Mouse (Mus musculus): ENCODE measurements around the gene Ttll11. TPM values are rescaled to one million over a fixed set of nuclear protein-coding genes. Genes with fewer than 3 reads are reported as not detected.

The Ttll11 gene
- total RNA-seq, 2 experiments from 2014 or later = not detected

- ATAC-seq (replicated peaks; ENCODE audit: low FRiP score, poor library complexity, severe bottlenecking) = 0 out of 2 replicates have a peak, but pooled peaks have one; percentile 51
Observed at GRCm38 (mm10) chr2:35832742-35833425, 146.8 kb downstream of the Ttll11 start.

DNA sequence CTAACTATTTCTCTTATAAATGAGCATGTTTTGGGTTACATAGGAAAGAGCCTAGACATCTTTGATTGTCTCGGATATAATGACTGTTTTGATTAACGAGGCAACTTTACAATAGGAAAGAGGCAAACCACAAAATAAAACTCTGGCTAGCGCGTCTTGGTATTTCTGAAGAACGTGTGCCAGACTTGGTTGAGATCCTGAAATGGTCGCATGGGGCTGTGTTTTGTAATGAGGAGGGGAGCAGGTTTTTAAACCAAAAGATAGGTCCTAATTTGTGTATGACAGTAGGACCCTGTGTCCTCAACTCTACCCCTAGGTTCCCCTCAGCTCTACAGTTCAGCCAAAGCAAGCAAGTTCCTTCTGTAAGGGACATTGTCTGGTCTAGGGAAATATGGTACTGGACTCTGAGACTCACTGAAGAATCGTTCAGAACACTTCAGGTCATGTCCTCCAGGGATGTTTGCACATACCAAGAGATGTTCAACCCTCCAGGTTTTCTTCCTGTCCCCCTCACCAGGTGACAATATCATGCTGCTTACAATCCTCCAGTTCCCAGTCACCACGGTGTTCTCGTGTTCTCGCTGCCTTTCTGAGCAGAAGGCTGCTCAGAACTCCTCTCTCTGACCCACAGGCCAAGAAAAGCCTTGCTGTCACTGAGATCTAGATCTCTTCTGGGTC is 147.7 kb downstream of the Ttll11 start:
- no peak; the same call in 1 of the 2 replicates for ATAC-seq (replicated peaks; ENCODE audit: low FRiP score, poor library complexity, severe bottlenecking)

DNA sequence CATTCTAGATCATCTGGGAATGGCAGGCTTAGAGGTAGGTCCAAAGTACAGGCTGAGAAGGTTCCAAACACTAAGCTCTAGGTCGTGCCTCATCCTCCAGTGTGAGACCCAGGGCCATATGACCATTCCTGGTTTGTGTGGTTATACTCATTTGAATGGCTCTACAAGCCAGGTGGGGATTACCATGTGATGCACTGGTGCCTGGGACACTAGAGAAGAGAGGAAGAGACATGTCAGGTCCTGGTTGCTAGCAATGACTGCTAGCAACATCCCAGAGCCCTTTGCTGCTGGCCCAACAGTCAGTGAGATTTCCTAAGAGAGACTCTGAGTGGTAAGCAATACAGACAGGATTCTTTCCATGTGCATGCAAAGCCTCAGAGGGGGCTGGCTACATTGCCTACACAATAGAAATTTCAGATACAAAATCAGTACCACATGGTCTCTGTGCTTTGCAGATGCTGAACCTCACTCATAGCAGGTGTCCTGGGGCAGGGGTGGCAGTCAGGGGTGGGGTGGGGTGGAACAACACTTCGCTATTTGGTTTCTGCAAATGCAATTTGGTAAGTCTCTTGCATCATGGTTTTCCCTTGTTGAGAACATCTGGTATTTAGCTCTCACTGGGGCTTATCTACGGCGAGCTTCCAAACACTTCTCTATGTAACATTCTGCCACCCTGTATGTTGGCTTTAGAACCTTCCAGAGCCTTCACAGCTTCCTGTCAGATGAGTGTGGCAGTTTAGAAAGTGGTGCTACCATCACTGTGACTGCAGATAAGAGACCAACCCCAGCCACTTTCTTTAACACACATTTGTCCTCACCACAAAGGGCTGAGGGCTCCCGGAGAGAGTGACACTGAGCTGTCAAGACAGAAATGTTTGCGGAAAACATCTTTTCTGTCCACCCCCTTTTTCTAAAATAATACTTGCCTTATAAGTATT is 148.5 kb downstream of the Ttll11 start:
- ATAC-seq (replicated peaks; ENCODE audit: low FRiP score, poor library complexity, severe bottlenecking) = no peak

- ATAC-seq (replicated peaks; ENCODE audit: low FRiP score, poor library complexity, severe bottlenecking) = no peak
Observed at GRCm38 (mm10) chr2:35829136-35829535, 150.6 kb downstream of the Ttll11 start.

- no peak for ATAC-seq (replicated peaks; ENCODE audit: low FRiP score, poor library complexity, severe bottlenecking)
Observed at GRCm38 (mm10) chr2:35827886-35828285, 151.8 kb downstream of the Ttll11 start.

DNA sequence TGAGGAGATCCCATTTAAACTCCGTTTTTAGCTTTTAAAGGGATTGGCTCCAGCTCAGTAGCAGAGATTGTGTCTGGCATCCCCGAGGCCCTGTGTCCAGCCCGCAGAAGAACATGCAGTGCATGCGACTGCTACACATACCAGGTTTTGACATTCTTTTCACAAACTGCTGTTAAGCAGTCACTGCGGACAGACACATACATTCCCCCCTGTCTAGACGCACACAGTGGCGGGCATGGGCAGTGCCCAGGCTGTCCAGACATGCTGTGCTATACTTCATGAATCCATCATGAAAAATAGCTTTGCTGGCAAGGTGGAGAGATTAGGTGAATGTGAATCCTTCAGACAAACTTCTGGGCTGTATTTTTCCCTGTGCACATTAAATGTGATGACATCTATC is 154.6 kb downstream of the Ttll11 start:
- ATAC-seq (replicated peaks; ENCODE audit: low FRiP score, poor library complexity, severe bottlenecking) = no peak

DNA sequence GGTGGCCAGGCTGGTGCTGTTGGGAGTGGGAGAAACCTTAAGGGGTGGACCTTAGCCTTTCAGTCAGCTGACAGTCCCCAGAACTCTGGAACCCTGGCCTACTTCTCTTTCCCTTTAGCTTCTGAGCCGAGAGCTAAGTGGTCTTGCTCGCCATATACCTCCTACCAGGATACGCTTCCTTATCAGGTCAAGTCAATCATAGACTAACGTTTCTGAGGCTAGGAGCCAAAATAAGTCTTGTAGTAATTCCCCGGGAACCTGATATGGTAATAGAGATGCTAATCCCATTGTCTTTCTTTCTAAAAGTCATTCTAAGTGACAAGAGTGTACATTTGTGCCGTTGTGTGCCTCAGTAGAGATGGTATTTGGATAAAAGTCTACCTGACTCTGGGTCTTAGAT is 156.1 kb downstream of the Ttll11 start:
- ATAC-seq (replicated peaks; ENCODE audit: low FRiP score, poor library complexity, severe bottlenecking) = no peak

DNA sequence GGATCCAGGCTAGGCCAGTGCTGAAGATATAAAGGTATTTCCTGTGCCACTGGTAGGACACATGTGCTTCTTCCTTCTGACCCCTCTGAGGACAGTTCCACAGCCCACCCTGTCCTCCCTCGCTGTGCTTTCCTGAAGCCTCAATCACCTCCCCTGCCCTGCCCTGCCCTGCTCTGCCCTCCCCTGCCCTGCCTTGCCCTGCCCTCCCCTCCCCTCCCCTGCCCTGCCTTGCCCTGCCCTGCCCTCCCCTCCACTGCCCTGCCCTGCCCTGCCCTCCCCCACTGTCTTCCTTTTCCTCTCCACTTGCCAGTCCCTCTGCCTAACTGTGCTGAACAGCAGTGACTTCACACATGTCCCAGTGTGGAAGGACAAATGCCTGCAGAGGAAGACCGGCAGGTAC is 160.8 kb downstream of the Ttll11 start:
- ATAC-seq (replicated peaks; ENCODE audit: low FRiP score, poor library complexity, severe bottlenecking) = no peak

DNA sequence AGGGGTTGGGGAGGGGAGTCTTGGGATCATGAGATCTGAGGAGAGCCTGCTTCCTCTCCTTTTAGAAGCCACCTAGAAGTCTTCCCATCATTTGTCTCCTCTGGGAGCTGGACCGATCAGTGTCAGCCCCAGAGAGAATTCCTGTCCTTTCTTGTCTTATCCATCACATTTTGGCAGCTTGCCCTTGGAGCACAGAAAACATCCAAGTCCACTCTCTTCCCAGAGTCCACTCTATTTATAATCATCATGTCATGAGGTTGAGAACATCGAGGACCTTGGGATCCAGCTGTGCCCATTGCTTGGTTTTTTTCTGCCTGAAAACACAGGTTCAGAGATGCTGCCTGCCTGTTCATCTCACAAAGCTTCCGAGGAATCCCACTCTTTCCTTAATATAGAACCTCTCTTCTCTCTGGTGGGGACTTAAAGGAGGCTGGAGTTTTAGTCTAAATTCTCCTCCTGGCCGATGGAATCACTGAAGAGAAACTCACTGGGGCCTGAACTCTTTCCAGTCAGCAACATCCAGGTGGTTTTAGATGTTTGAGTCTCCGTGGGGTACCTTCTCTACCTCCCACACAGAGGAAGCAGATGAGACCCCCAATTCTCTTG is 163.6 kb downstream of the Ttll11 start:
- ATAC-seq (replicated peaks; ENCODE audit: low FRiP score, poor library complexity, severe bottlenecking) = no peak

DNA sequence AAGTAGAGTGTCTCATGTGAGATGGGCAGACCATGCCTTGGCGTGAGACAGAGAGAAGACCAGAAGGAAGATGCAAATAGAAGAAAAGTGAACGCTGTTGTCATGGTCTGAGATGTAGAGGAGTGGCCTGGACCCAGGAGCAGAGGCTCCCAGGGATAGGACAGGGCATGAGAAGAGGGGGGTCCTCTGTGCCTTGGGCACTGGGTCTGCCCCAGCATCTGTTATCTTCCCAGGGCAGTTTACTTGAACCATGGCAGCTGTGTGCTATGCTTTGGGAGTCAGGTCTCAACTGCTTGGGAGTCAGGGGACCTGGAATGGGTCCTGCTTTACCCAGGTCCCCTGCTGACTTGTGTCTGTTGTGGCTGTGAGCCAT is 167.2 kb downstream of the Ttll11 start:
- no peak for ATAC-seq (replicated peaks; ENCODE audit: low FRiP score, poor library complexity, severe bottlenecking)

DNA sequence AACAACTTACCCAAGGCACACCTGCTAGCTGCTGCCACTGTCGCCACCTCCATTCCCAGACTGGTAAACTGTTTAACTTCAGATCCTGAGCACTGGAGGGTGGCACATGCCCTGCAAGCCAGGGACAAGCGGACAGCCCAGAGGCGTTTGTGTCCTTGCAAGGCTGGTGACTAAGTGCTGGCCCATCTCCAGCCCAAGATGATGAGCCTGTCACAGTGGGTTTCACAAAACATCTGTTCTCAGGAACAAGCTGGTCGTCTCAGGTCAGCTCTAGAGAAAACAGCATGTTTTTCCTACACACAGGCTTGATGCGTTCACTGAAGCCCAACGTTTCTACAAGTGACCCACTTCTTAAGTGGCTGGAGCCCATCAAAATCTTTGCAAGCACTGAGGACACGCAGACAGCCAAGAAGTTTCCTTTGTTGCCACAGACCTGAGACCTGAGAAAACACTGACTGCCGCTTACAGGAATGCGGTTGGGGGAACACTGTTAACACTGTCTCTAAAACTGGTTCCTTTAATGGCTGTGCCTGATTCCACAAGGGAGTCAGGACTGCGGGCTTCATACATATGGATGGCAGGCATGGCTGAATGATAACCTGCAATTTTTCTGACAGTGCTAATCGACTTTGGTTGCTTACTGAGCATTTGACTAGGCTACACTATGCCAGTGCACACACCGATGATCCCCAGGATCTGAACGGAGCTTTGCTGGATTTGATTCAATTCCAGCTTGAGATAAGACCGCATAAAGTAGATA is 167.7 kb downstream of the Ttll11 start:
- ATAC-seq (replicated peaks; ENCODE audit: low FRiP score, poor library complexity, severe bottlenecking) = no peak

DNA sequence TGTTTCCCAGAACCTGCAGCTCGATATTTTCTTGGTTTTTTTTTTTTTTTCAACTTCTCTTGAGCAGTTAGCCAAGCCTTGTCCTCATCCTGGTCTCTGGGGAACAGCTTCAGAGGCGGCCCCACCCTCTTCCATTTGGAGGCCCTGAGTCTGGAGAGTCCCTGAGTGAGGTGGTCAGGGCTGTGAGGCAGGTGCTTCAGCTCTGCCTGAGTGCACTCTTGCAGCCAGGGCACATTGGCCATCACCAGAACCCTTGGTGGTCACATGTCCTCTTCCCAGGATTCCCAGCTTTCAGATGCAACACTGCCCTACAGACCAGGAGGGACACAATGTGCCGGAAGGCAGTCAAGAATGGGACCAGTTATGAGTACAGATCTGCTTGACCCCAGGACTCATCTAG is 169.7 kb downstream of the Ttll11 start:
- ATAC-seq (replicated peaks; ENCODE audit: low FRiP score, poor library complexity, severe bottlenecking) = no peak

GRCm38 (mm10) chr2:35809141-35809540 is 170.6 kb downstream of the Ttll11 start:
- ATAC-seq (replicated peaks; ENCODE audit: low FRiP score, poor library complexity, severe bottlenecking) = no peak

DNA sequence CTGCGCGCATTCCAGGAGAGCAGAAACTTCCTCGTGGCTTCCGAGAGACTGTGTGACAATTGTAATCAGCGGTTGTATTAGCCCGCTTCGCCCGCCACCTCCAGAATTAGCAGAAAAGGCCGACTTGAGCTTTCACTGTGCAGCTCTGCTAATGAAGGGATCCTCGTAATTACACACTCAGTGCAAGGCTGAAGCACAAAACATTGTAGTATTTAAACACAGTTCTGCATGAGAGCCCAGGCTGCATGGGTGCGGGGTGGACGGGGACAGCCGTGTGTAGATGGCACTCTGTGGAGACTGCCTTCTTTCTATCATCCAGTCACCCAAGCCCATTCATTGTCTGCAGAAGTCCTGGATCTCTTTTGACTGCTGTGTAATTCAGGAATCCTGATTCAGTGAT is 173.8 kb downstream of the Ttll11 start:
- no peak for ATAC-seq (replicated peaks; ENCODE audit: low FRiP score, poor library complexity, severe bottlenecking)

- no peak for ATAC-seq (replicated peaks; ENCODE audit: low FRiP score, poor library complexity, severe bottlenecking)
Observed at GRCm38 (mm10) chr2:35803095-35803494, 176.6 kb downstream of the Ttll11 start.

DNA sequence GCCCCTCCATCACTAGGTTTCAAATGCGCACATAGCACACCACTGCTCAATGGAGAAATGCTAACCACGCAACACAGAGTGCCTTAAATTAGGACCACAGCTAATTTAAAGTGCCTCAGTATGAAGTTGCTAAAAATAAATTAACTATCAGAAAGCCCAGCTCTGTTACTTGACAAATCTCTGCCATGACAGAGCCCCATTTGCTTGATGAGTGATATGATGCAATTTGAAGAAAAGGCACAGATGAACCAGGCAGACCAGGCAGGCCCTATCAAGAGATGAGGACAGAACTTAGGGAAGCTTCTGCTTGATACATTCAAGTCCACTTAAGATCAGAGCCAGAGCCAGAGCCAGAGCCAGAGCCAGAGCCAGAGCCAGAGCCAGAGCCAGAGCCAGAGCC is 178.0 kb downstream of the Ttll11 start:
- no peak for ATAC-seq (replicated peaks; ENCODE audit: low FRiP score, poor library complexity, severe bottlenecking)

DNA sequence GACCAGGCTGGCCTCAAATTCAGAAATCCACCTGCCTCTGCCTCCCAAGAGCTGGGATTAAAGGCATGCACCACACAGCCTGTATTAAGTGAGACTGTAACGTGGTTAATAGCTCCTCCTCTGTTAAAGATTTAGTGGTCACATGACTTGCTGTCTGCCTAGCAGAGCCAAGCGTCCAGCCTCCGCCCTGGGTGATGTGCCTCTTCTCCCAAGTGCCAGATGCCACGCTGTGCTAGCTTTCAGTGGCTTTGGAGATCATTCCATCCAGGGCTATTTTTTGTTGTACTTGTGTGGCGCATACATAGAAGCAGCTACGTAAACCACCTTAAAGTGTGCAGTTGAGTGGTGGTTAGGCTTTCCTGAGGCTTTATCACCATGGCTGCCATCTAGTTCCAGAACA is 180.6 kb downstream of the Ttll11 start:
- no peak for ATAC-seq (replicated peaks; ENCODE audit: low FRiP score, poor library complexity, severe bottlenecking)

GRCm38 (mm10) chr2:35797998-35798397 is 181.7 kb downstream of the Ttll11 start:
- ATAC-seq (replicated peaks; ENCODE audit: low FRiP score, poor library complexity, severe bottlenecking) = no peak
